Mouse (Mus musculus) neural tube, embryonic 14.5 days (tissue): ENCODE measurements around the gene Caprin1. TPM values are rescaled to one million over a fixed set of nuclear protein-coding genes. Genes with fewer than 3 reads are reported as not detected.

ENCODE experiments used
- ATAC-seq: fragments of 200-750 bp; cut with Nextera tagmentation; 2 replicates; pipeline ENCODE4 v1.8.0; 2017; ENCODE audit warnings: low read depth, mild to moderate bottlenecking, moderate TSS enrichment, moderate library complexity
- H3K27ac ChIP-seq: fragments of 300-500 bp; sonication (generic); 2 replicates; pipeline ENCODE4 v1.5.1; 2014; ENCODE audit warnings: low read depth, mild to moderate bottlenecking, control low read depth, low read length, moderate library complexity, mixed read lengths
- H3K27me3 ChIP-seq: fragments of 300-500 bp; sonication (generic); 2 replicates; pipeline ENCODE4 v1.6.1; 2014; ENCODE audit warnings: low read length; ENCODE audit not compliant: control insufficient read depth, insufficient read depth
- H3K36me3 ChIP-seq: fragments of 300-500 bp; sonication (generic); 2 replicates; pipeline ENCODE4 v1.6.1; 2014; ENCODE audit warnings: low read length, mixed read lengths; ENCODE audit not compliant: control insufficient read depth, insufficient read depth
- H3K4me1 ChIP-seq: fragments of 300-500 bp; sonication (generic); 2 replicates; pipeline ENCODE4 v1.6.1; 2014; ENCODE audit warnings: low read length; ENCODE audit not compliant: control insufficient read depth, insufficient read depth
- H3K4me2 ChIP-seq: fragments of 300-500 bp; sonication (generic); 2 replicates; pipeline ENCODE4 v1.6.1; 2014; ENCODE audit warnings: mild to moderate bottlenecking, low read depth, low read length, control low read depth
- H3K4me3 ChIP-seq: fragments of 300-500 bp; sonication (generic); 2 replicates; pipeline ENCODE4 v1.5.1; 2014; ENCODE audit warnings: low read depth, low read length, control low read depth, mixed read lengths
- H3K9ac ChIP-seq: fragments of 300-500 bp; sonication (generic); replicated peaks from 2 replicates; pipeline ENCODE4 v1.6.1; 2014; ENCODE audit warnings: low read depth, mild to moderate bottlenecking, control low read depth, low read length, mixed read lengths
- H3K9me3 ChIP-seq: fragments of 300-500 bp; sonication (generic); 2 replicates; pipeline ENCODE4 v1.6.1; 2016; ENCODE audit warnings: low read length; ENCODE audit not compliant: control insufficient read depth
- WGBS: fragments of 180-500 bp; shearing (Covaris S2); extraction: QIAGEN DNeasy Blood & Tissue Kit; methylation state at CpG from one replicate; pipeline ENCODE4 v1.1.7; 2014; 5-methylcytosine and 5-hydroxymethylcytosine counted together
- polyA plus RNA-seq: library from polyadenylated mRNA; unstranded; fragments of >200 nt; fragmentation: Nextera tagmentation; extraction: Ambion mirVana; gene quantifications from 2 replicates; pipeline ENCODE4 v1.2.1, GENCODE M21; 2014

The Caprin1 gene
- polyA plus RNA-seq, 1 experiment from 2014 or later, result 397 TPM

DNA sequence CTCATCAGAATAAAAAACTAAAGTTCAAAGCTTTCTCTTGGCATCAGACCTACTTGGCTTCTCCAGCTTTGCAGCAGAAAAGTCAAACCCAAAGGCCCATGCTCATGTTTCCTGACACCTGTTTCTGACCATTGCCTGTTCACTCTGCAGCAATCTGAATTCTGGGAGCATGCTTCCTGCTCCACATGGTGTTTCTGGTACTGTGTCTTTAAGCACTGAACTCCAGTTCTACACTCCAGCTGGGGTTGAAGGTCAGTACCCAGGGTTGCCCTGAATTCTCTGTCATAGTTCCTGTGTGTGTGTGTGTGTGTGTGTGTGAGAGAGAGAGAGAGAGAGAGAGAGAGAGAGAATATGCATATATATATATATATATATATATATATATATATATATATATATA is 11.0 kb upstream of the Caprin1 start:
- Histone ChIP-seq H3K27ac (no peak overlapping the region), H3K9me3 (no peaks in the 10 kb centered on the region), H3K9ac (no peak overlapping the region), H3K36me3 (no peaks in the 10 kb centered on the region), H3K4me1 (no peaks in the 10 kb centered on the region), H3K27me3 (no peaks in the 10 kb centered on the region), H3K4me3 (no peak overlapping the region), H3K4me2 (no peak overlapping the region)
- ATAC-seq, result no peak

DNA sequence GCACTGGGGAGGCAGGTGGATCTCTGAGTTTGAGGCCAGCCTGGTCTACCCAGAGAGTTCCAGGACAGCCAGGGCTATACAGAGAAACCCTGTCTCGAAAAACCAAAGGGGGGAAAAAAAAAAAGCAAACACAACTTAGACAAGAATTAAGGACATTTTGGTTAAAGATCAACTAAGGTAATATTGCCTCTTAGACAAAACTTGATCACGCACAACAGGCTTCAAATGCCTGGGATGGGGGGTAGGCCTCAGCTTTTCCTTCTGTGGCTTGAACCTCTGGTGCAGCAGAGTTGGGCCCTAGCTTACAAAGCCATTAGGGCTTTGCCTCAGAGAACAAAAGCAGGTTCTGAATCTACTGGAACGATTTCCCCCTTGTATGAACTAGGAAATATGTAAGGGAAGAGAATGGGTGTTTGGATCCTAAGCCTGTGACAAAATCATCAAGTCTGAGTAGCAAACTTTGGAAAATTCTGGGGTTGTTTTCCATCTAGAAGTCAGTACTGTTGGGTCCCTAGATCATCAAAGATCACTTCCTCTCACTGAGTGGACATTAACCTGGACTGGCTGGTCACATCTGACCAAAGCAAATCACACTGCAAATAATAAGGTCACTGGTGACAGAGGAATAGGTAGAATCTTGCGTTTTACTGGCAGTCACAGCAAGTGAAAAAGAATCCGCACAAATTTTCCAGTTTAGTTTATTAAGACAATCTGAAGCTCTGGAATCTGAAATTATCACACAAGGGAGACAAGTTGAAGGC is 6.5 kb upstream of the Caprin1 start:
- no peak overlapping the region for H3K27ac ChIP-seq
- WGBS, result 87% methylated on average over 5 of the region's 5 CpGs
- H3K9ac ChIP-seq, result no peak overlapping the region
- H3K9me3 ChIP-seq, result no peaks in the 10 kb centered on the region
- H3K36me3 ChIP-seq, result no peaks in the 10 kb centered on the region
- H3K4me2 ChIP-seq, result no peak overlapping the region
- no peaks in the 10 kb centered on the region for H3K27me3 ChIP-seq
- H3K4me1 ChIP-seq, result no peaks in the 10 kb centered on the region
- no peak overlapping the region for H3K4me3 ChIP-seq
- no peak for ATAC-seq

DNA sequence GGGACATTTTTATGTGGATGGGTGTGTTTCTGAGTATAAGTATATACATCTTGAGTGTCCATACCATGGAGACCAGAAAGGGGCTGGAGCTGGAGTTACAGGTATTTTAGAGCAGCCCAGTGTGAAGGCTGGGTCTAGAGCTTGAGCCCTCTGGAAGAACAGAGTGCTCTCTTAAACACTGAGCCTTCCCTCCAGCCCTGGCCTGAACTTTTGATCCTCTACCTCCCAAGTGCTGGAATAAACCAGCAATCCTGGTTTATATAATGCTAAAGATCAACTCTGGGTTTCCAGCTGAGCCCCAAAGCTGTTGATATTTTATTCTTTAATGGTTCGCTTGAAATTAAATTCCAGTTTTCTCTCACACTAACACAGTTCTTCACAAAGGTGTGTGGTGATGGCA is 5.0 kb upstream of the Caprin1 start:
- no peak overlapping the region for H3K4me2 ChIP-seq
- H3K4me3 ChIP-seq, result no peak overlapping the region
- H3K9ac ChIP-seq, result no peak overlapping the region
- no peaks in the 10 kb centered on the region for H3K9me3 ChIP-seq
- no peak overlapping the region for H3K27ac ChIP-seq
- WGBS, result 91% methylated on average over 1 of the region's 1 CpGs
- no peaks in the 10 kb centered on the region for H3K27me3 ChIP-seq
- 0 out of 2 replicates have a peak, but pooled peaks cover 3% of the 10 kb centered on the region for H3K4me1 ChIP-seq
- no peaks in the 10 kb centered on the region for H3K36me3 ChIP-seq
- ATAC-seq, result no peak

DNA sequence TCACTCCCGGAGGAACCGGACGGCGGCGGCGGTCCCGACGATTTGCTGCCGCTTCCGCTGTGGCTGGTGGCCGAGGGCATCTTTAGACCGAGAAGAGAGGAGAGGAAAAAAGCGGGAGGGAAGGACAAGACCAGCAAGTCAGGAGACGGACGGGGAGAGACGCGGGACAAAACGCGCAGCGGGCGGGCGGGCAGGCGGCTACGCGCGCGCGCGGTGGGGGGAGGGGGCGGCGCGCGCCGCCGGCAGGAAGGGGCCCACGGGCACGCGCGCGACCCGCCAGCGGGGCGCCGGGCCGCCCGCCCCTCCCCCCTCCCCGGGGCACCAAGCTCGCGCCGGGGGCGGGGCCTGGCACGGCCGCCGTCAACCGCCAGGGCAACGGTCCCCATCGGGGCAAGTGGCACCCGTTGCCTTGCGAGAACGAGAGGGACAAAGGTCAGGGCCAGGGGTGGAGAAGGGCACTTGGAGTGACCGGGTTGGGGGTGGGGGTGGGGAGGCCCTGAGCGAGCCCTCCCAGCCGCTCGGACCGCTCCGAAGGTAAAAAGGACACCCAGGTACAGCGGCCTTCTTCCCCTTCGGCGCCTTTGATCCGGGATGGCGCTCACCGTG is 485 bp downstream of the Caprin1 start:
- peak; percentile 75 for ATAC-seq
- peak overlapping the region; percentile 71 for H3K4me2 ChIP-seq
- no peaks in the 10 kb centered on the region for H3K9me3 ChIP-seq
- H3K4me1 ChIP-seq, result peaks cover 19% of the 10 kb centered on the region
- peak overlapping the region; percentile 100 for H3K27ac ChIP-seq
- H3K4me3 ChIP-seq, result peak overlapping the region; percentile 97
- H3K9ac ChIP-seq, result peak overlapping the region; percentile 99
- WGBS, result under 1% methylated on average over 46 of the region's 72 CpGs
- H3K36me3 ChIP-seq, result peaks cover 4% of the 10 kb centered on the region
- no peaks in the 10 kb centered on the region for H3K27me3 ChIP-seq

DNA sequence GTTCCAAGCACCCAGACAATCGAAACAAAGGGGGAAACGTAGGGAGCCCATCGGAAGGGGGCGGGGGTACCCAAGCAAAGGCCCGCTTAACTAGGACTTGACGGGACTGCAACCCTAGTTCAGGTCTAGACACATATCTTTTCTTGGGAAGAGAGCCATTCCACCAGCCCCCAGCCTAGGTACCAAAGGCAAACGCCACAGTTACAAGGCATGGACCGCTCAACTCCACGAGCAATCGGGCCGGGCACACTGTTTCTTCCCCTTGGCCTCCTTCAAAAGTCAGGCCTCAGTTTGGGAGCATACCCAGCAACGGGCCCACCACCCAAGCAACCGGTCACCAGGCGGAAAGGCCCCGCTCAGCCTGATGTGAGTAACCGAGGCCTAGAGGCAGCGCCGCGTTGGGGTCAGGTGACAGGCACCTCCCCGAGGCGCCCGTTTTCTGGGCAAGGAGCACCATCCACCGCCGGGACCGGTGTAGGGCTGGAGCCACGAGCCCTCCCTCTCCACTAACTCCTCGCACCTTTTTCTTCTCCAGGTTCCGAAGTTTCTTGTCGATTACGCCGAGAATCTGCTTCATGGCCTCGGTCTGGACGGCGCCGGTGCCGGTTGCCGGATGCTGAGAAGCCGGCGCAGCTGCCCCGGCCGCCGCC is 1.1 kb downstream of the Caprin1 start:
- H3K36me3 ChIP-seq, result peaks cover 4% of the 10 kb centered on the region
- H3K27me3 ChIP-seq, result no peaks in the 10 kb centered on the region
- no peaks in the 10 kb centered on the region for H3K9me3 ChIP-seq
- H3K4me3 ChIP-seq, result peak overlapping the region; percentile 97
- peak overlapping the region; percentile 71 for H3K4me2 ChIP-seq
- peak overlapping the region; percentile 100 for H3K27ac ChIP-seq
- H3K9ac ChIP-seq, result peak overlapping the region; percentile 99
- WGBS, result under 1% methylated on average over 42 of the region's 42 CpGs
- peaks cover 22% of the 10 kb centered on the region for H3K4me1 ChIP-seq
- ATAC-seq, result peak; percentile 68

DNA sequence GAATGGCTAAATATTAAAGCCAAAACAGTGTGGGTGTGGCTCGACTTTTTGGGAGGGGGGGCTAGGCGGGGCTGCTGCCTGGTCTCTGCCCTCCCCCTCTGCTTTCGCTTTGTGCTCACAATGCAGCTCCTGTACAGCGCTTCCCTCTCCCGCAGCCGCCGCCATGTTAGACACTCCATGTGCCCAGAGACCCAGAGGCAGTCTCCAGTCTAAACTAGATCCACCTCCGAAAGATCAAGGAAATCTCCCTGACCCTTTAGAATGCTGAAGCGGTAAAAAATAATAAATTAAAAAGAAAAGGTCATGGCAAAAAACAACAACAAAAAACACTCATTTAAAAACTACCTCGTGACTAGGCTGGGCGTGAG is 1.6 kb downstream of the Caprin1 start:
- Histone ChIP-seq H3K27me3 (no peaks in the 10 kb centered on the region), H3K9me3 (no peaks in the 10 kb centered on the region), H3K4me1 (peaks cover 25% of the 10 kb centered on the region), H3K36me3 (peaks cover 4% of the 10 kb centered on the region), H3K4me2 (peak overlapping the region; percentile 71), H3K27ac (peak overlapping the region; percentile 100), H3K4me3 (peak overlapping the region; percentile 97), H3K9ac (peak overlapping the region; percentile 99)
- ATAC-seq, result peak; percentile 62
- 0% methylated on average over 11 of the region's 11 CpGs for WGBS

DNA sequence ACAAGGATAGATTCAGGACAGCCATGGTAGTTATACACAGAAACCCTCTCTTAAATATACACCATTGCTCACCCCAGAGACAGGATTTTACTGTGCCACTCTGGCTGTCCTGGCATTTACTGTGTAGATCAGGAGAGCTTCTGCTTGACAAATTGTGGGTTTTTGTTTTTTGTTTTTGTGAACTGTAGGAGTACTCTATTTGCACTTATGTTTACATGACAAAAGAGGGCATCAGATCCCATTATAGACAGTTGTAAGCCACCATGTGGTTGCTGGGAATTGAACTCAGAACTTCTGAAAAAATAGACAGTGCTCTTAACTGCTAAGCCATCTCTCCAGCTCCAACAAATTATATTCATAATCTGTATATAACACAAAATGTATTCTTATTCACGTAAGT is 5.4 kb downstream of the Caprin1 start:
- 93% methylated on average over 1 of the region's 1 CpGs for WGBS
- H3K27me3 ChIP-seq, result no peaks in the 10 kb centered on the region
- no peak for ATAC-seq
- no peak overlapping the region for H3K4me2 ChIP-seq
- no peak overlapping the region for H3K27ac ChIP-seq
- no peak overlapping the region for H3K9ac ChIP-seq
- peaks cover 24% of the 10 kb centered on the region for H3K4me1 ChIP-seq
- H3K4me3 ChIP-seq, result no peak overlapping the region
- H3K9me3 ChIP-seq, result no peaks in the 10 kb centered on the region
- peaks cover 7% of the 10 kb centered on the region for H3K36me3 ChIP-seq

DNA sequence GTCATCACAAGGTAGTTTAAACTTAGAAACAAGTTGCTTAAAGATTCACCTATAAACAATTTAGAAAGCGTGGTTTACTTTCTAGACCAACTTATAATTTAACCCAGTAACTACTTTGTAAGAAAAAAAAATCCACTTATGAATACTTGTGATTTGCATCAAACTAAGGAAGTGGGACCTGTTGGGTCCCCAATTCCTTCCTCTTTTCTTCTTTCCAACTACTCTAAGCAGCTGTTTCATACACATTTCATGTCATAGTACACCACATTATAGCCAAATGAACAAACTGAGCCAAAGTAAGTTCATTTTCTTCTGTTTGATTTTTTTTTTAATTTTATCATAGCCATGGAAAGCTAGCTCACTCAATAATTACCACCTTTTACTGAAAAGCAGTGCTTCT is 11.7 kb downstream of the Caprin1 start:
- H3K4me2 ChIP-seq, result no peak overlapping the region
- peaks cover 8% of the 10 kb centered on the region for H3K36me3 ChIP-seq
- no peaks in the 10 kb centered on the region for H3K27me3 ChIP-seq
- no peak overlapping the region for H3K4me3 ChIP-seq
- H3K4me1 ChIP-seq, result peaks cover 1% of the 10 kb centered on the region; the same call in 1 of the 2 replicates
- no peak overlapping the region for H3K27ac ChIP-seq
- 98% methylated on average over 1 of the region's 1 CpGs for WGBS
- no peak overlapping the region for H3K9ac ChIP-seq
- no peak for ATAC-seq
- no peaks in the 10 kb centered on the region for H3K9me3 ChIP-seq

DNA sequence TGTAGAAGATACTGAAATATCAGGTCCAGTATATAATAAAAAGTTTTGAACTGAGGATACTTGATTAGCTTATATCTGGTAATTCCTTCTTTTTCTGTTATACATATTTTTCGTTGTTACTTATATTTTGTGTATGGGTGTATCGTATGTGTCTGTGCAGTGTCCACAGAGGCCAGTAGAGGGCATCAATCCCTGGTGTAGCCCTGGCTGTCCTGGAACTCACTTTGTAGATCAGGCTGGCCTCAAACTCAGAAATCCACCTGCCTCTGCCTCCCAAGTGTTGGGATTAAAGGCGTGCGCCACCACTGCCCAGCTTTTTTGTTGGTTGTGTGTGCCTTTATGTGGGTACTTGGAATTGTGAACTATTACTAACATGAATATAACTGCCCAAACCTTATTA is 12.8 kb downstream of the Caprin1 start:
- Histone ChIP-seq H3K27me3 (no peaks in the 10 kb centered on the region), H3K4me2 (no peak overlapping the region), H3K36me3 (peaks cover 16% of the 10 kb centered on the region), H3K4me3 (no peak overlapping the region), H3K9me3 (no peaks in the 10 kb centered on the region), H3K9ac (no peak overlapping the region), H3K4me1 (no peaks in the 10 kb centered on the region), H3K27ac (no peak overlapping the region)
- 89% methylated on average over 4 of the region's 4 CpGs for WGBS
- no peak for ATAC-seq
